ENCODE assay signal across 28 mouse cellular contexts in genomic region chr6:85948549-85948948, GRCm38 (mm10). TPM values are rescaled to one million over a fixed set of nuclear protein-coding genes. Genes with fewer than 3 reads are reported as not detected.
DNase-seq lines count a peak whose midpoint lies in the region; ATAC-seq lines count a peak whose summit lies in the region.
"Had no signal": no experiment of that assay in that cellular context is flagged by ENCODE, and none has a peak within 500 bp of the region (broad histone marks: within the 10 kb centered on the region; RNA-seq: fewer than 3 reads in every experiment).

No protein-coding gene starts in this region.

- no peaks in the 10 kb centered on the region for H3K27me3 ChIP-seq in liver, embryonic 11.5 days (replicated peaks; ENCODE audit: control insufficient read depth, insufficient read depth, low read length)
- H3K27me3 ChIP-seq in liver, embryonic 12.5 days (replicated peaks) = no peaks in the 10 kb centered on the region
- H3K27me3 ChIP-seq in hindbrain, embryonic 13.5 days = no peaks in the 10 kb centered on the region
- H3K27me3 ChIP-seq: CH12.LX; embryonic facial prominence, embryonic 13.5 days; embryonic facial prominence, embryonic 15.5 days; forebrain, embryonic 12.5 days had no signal

- DNase-seq in frontal cortex, adult 2 months (ENCODE audit: extremely low spot score in 1 of 2, low spot score in 1 of 2) = no peak
- peak; percentile 65 for DNase-seq in layer of hippocampus, adult 9-11 months
- DNase-seq in layer of hippocampus, postnatal 10 days (ENCODE audit: low spot score in 2 of 2) = no peak
- peak; percentile 6 for DNase-seq in liver, embryonic 11.5 days (ENCODE audit: low spot score)
- peak; percentile 50 for DNase-seq in telencephalon, adult 2 months (ENCODE audit: low read depth, low spot score)
- DNase-seq: adrenal gland, adult 2 months; adrenal gland, postnatal 10 days; adrenal gland, postnatal 36 days; B cell, adult 2 months; cerebellum, adult 11 months; cerebellum, adult 18-20 months; cerebellum, adult 8-10 months; cerebellum, adult 9-11 months; cerebellum, postnatal 14 days; cerebellum, postnatal 36 days; embryo, embryonic 11 days had no signal

- H3K27ac ChIP-seq in liver, embryonic 11.5 days (ENCODE audit: low read depth, low read length) = no peak overlapping the region
- H3K27ac ChIP-seq in liver, embryonic 12.5 days = no peak overlapping the region
- no peak overlapping the region for H3K27ac ChIP-seq in hindbrain, embryonic 13.5 days
- H3K27ac ChIP-seq: embryonic facial prominence, embryonic 13.5 days; embryonic facial prominence, embryonic 15.5 days; forebrain, embryonic 10.5 days; forebrain, embryonic 12.5 days had no signal

- H3K9me3 ChIP-seq in liver, embryonic 11.5 days (ENCODE audit: control insufficient read depth, low read length) = no peaks in the 10 kb centered on the region
- H3K9me3 ChIP-seq in liver, embryonic 12.5 days (replicated peaks) = no peaks in the 10 kb centered on the region
- H3K9me3 ChIP-seq in hindbrain, embryonic 13.5 days = no peaks in the 10 kb centered on the region
- H3K9me3 ChIP-seq: embryonic facial prominence, embryonic 13.5 days; embryonic facial prominence, embryonic 15.5 days; forebrain, embryonic 10.5 days; forebrain, embryonic 12.5 days had no signal

- H3K4me2 ChIP-seq in liver, embryonic 11.5 days = no peak overlapping the region
- no peak overlapping the region for H3K4me2 ChIP-seq in liver, embryonic 12.5 days
- H3K4me2 ChIP-seq in hindbrain, embryonic 13.5 days = no peak overlapping the region
- H3K4me2 ChIP-seq: embryonic facial prominence, embryonic 13.5 days; embryonic facial prominence, embryonic 15.5 days; forebrain, embryonic 12.5 days had no signal

- H3K36me3 ChIP-seq in liver, embryonic 11.5 days (ENCODE audit: control insufficient read depth, insufficient read depth, low read length) = peaks cover 58% of the 10 kb centered on the region
- peaks cover 100% of the 10 kb centered on the region for H3K36me3 ChIP-seq in liver, embryonic 12.5 days
- H3K36me3 ChIP-seq in hindbrain, embryonic 13.5 days = peaks cover 91% of the 10 kb centered on the region

- ATAC-seq in frontal cortex, adult (ENCODE audit: low TSS enrichment) = peak; percentile 69
- ATAC-seq in liver, embryonic 11.5 days (replicated peaks; ENCODE audit: low FRiP score) = no peak
- no peak for ATAC-seq in liver, embryonic 12.5 days
- ATAC-seq in hindbrain, embryonic 13.5 days (ENCODE audit: low FRiP score) = no peak
- ATAC-seq: CD4-positive, CD25-positive, alpha-beta regulatory T cell, adult 4 months; forebrain, embryonic 14.5 days; forebrain, embryonic 16.5 days had no signal

- WGBS in liver, embryonic 11.5 days = 86% methylated on average over 6 of the region's 6 CpGs
- WGBS in liver, embryonic 12.5 days (ENCODE audit: insufficient replicate concordance) = 84% methylated on average over 6 of the region's 6 CpGs
- WGBS in hindbrain, embryonic 13.5 days = 85% methylated on average over 6 of the region's 6 CpGs

- H3K4me1 ChIP-seq in liver, embryonic 11.5 days (replicated peaks; ENCODE audit: control insufficient read depth, insufficient read depth, low read length) = no peaks in the 10 kb centered on the region
- H3K4me1 ChIP-seq in liver, embryonic 12.5 days = no peaks in the 10 kb centered on the region; the same call in 1 of the 2 replicates
- no peaks in the 10 kb centered on the region for H3K4me1 ChIP-seq in hindbrain, embryonic 13.5 days (replicated peaks)
- H3K4me1 ChIP-seq: embryonic facial prominence, embryonic 13.5 days; embryonic facial prominence, embryonic 15.5 days; forebrain, embryonic 10.5 days; forebrain, embryonic 12.5 days had no signal

- no peak overlapping the region for H3K4me3 ChIP-seq in liver, embryonic 11.5 days (ENCODE audit: low read depth, low read length)
- H3K4me3 ChIP-seq in liver, embryonic 12.5 days = no peak overlapping the region
- no peak overlapping the region for H3K4me3 ChIP-seq in hindbrain, embryonic 13.5 days
- H3K4me3 ChIP-seq: embryonic facial prominence, embryonic 13.5 days; embryonic facial prominence, embryonic 15.5 days; erythroblast, embryonic 14.5 days; forebrain, embryonic 10.5 days; forebrain, embryonic 12.5 days had no signal

- H3K9ac ChIP-seq in liver, embryonic 11.5 days (ENCODE audit: low read depth, low read length) = no peak overlapping the region
- H3K9ac ChIP-seq in liver, embryonic 12.5 days = no peak overlapping the region
- H3K9ac ChIP-seq in hindbrain, embryonic 13.5 days = no peak overlapping the region
- H3K9ac ChIP-seq: embryonic facial prominence, embryonic 13.5 days; embryonic facial prominence, embryonic 15.5 days; forebrain, embryonic 12.5 days had no signal

RNA-seq across cellular contexts. Expression of gene Dusp11, which starts 12.9 kb away (rescaled TPM):
- 102 and 105 TPM in 2 replicates for polyA plus RNA-seq in frontal cortex, adult 2 months (2012; rRNA removed)
- total RNA-seq in layer of hippocampus, postnatal 10 days (2021) = 10 to 100 TPM; 79.0 to 89.5 TPM
- 58.7 and 59.9 TPM in 2 replicates for polyA plus RNA-seq in liver, embryonic 11.5 days (2014; fragmentation: Nextera tagmentation; extraction: Ambion mirVana)
- polyA plus RNA-seq in liver, embryonic 12.5 days (2016; fragmentation: Nextera tagmentation; extraction: Ambion mirVana) = 37.2 and 38.0 TPM in 2 replicates
- 49.9 and 53.4 TPM in 2 replicates for polyA plus RNA-seq in hindbrain, embryonic 13.5 days (2015; fragmentation: Nextera tagmentation; extraction: Ambion mirVana)

RNA-seq across cellular contexts. Expression of gene Nat8f1, which starts 33.1 kb away (rescaled TPM):
- polyA plus RNA-seq in frontal cortex, adult 2 months (2012; rRNA removed) = 35.5 and 36.2 TPM in 2 replicates
- 10 to 100 TPM; 13.1 to 16.2 TPM for total RNA-seq in layer of hippocampus, postnatal 10 days (2021)
- polyA plus RNA-seq in liver, embryonic 11.5 days (2014; fragmentation: Nextera tagmentation; extraction: Ambion mirVana) = 5.2 and 6.8 TPM in 2 replicates
- 3.4 and 4.5 TPM in 2 replicates for polyA plus RNA-seq in liver, embryonic 12.5 days (2016; fragmentation: Nextera tagmentation; extraction: Ambion mirVana)
- polyA plus RNA-seq in hindbrain, embryonic 13.5 days (2015; fragmentation: Nextera tagmentation; extraction: Ambion mirVana) = 16.0 and 20.0 TPM in 2 replicates
- polyA plus RNA-seq: erythroblast, embryonic 14.5 days had no signal

RNA-seq across cellular contexts. Expression of gene Tprkb, which starts 36.9 kb away (rescaled TPM):
- 96.5 and 102 TPM in 2 replicates for polyA plus RNA-seq in frontal cortex, adult 2 months (2012; rRNA removed)
- total RNA-seq in layer of hippocampus, postnatal 10 days (2021) = 10 to 100 TPM; 51.7 to 54.5 TPM
- 37.1 and 38.4 TPM in 2 replicates for polyA plus RNA-seq in liver, embryonic 11.5 days (2014; fragmentation: Nextera tagmentation; extraction: Ambion mirVana)
- polyA plus RNA-seq in liver, embryonic 12.5 days (2016; fragmentation: Nextera tagmentation; extraction: Ambion mirVana) = 29.6 and 31.1 TPM in 2 replicates
- 50.0 and 55.5 TPM in 2 replicates for polyA plus RNA-seq in hindbrain, embryonic 13.5 days (2015; fragmentation: Nextera tagmentation; extraction: Ambion mirVana)

RNA-seq across cellular contexts. Expression of gene Nat8f4, which starts 43.9 kb away (rescaled TPM):
- polyA plus RNA-seq in frontal cortex, adult 2 months (2012; rRNA removed) = 8.7 and 8.9 TPM in 2 replicates
- 1 to 10 TPM; 3.8 to 4.3 TPM for total RNA-seq in layer of hippocampus, postnatal 10 days (2021)
- 1.9 TPM in 2 replicates for polyA plus RNA-seq in liver, embryonic 11.5 days (2014; fragmentation: Nextera tagmentation; extraction: Ambion mirVana)
- 0.81 and 1.2 TPM in 2 replicates for polyA plus RNA-seq in liver, embryonic 12.5 days (2016; fragmentation: Nextera tagmentation; extraction: Ambion mirVana)
- polyA plus RNA-seq in hindbrain, embryonic 13.5 days (2015; fragmentation: Nextera tagmentation; extraction: Ambion mirVana) = 6.8 and 6.9 TPM in 2 replicates
- polyA plus RNA-seq: erythroblast, embryonic 14.5 days had no signal

Comparison
In these comparisons a context has a peak if more than half of its experiments do, and no peak if none do; other contexts are left out.
1. DNase-seq: peak in layer of hippocampus, adult 9-11 months (single experiment), liver, embryonic 11.5 days (single experiment) and telencephalon, adult 2 months (single experiment); none in frontal cortex, adult 2 months (0 of 2) and layer of hippocampus, postnatal 10 days (0 of 2).